Mouse (Mus musculus): ENCODE results near the gene Ncam1.
A peak's percentile ranks its signal among the peaks of the same experiment; 100 is the strongest.

Ncam1 gene

GRCm38 (mm10) chr9:49798806-49799205, at the start of gene Ncam1:
Gene Ncam1, minus strand, starts transcription at chr9:49798925.
- DNase-seq (ENCODE audit: low spot score in 2 of 2): peak; percentile 47 to 48

DNA sequence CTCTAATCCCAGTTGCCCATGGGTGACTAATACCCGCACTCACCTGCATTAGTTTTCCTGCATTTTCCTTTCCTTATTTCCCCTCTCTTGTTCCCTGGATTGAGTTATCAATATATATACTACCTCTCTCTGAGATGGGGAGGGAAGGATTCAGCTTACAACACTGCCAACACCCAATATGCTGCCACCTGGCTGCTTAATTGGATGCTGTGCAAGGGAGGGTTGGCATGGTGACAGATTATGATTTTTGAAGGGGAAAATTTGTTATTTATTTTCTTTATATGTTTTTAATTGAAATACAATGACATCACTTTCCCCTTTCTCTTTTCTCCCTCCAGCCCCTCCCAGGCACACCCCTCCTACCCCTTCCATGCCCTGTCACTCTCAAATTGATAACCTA, 35.3 kb upstream of the Ncam1 start:
- no peak for DNase-seq (ENCODE audit: low spot score in 2 of 2)

- DNase-seq (ENCODE audit: low spot score in 2 of 2): no peak
Observed at GRCm38 (mm10) chr9:49827671-49828070, 28.9 kb upstream of the Ncam1 start.

DNA sequence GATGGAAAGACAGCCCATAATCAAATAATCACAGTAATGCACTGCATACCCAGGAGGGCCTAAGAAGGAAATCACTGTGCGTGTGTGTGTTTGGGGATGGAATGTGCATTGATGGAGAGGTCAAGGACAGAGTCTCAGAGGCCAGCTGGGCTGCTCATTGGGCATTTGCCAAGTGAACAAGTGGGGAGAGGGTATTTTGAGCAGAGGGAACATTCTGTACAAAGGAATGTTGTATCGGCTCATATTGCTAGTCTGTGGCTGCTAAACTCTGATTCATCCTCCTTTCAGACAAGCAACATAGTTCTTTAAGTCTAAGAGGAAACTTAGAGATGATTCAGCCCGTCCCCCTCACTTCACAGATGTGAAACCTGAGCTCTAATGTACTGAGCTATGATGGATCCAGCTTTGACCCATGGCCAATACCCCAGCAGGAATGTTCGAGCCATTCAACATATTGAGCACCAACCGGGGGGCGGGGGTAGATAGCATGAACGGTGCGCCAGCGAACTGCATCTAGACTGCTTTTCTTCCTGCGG, 17.5 kb upstream of the Ncam1 start:
- DNase-seq (ENCODE audit: low spot score in 2 of 2): no peak

- no peak for DNase-seq (ENCODE audit: low spot score in 2 of 2)
Observed at GRCm38 (mm10) chr9:49814442-49814841, 15.7 kb upstream of the Ncam1 start.

GRCm38 (mm10) chr9:49803222-49803621, 4.5 kb upstream of the Ncam1 start:
- DNase-seq (ENCODE audit: low spot score in 2 of 2): no peak

GRCm38 (mm10) chr9:49797821-49798571, 729 bp downstream of the Ncam1 start:
- peak; percentile 8 to 31 for DNase-seq (ENCODE audit: low spot score in 2 of 2)

- peak in 1 of 2 experiments; percentile 1 for DNase-seq (ENCODE audit: low spot score in 2 of 2)
Observed at GRCm38 (mm10) chr9:49797508-49797820, 1.3 kb downstream of the Ncam1 start.

DNA sequence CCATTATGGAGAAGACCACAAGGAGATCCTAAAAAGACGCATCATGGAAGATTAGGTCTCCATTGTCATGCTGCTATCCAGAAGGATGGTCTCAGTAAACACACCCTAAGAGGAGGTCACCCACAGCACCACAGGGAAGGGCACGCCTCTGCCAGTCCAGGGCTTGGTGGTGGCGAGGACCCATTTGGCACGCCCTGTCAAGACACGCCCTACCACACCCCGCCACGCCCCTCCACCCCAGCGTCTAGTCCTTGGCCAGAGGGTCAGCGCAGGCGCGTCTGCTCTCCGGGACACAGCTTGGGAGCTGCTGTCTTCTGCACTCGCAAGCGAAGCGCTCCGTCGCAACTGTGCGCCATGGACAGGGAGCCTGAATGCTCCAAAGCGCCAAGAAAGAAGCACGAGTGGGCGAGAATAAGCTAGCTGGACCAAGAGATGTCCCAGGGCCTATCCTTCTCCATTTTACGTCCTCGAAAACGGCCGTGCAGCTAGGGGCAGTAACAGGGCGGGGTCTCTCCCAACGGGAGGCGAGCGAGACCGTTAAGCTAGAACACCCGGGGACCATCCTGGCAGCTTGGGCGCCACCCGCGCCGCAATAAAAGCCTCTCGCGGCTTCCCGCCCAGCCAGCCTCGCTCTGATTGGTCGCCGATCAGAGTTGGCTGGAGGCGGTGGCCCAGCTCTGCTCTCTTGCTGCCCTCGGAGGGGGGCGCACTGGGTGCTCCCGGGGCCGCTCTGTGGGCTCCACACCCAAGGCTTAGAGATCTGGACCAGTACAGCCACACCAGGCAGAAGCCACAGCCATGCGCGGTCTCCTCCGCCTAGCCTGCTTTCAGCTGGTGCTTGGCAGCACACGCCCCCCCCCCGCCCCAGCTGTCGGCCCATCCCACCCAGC, 1.9 kb downstream of the Ncam1 start:
- DNase-seq (ENCODE audit: low spot score in 2 of 2): peak in 1 of 2 experiments; percentile 19

DNA sequence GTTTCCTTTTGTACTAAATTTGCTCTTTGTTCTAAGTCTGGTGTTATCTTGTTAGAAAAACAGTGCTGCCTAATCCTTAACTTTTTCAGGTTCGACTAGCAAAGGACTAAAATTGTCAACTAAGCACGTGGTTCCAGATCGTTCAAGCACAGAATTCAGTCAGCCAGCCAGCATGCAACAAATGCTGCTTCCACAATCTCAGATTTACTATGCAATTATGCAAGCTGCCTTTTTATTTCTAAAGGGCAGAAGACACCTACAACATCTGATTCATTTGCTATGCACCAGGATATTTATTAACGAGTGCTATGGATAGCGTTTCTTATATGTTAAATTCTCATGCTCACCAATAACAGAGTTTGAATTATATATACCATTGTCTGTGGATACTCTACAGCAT, 2.8 kb downstream of the Ncam1 start:
- DNase-seq (ENCODE audit: low spot score in 2 of 2): no peak

GRCm38 (mm10) chr9:49793987-49794550, 4.7 kb downstream of the Ncam1 start:
- no peak for DNase-seq (ENCODE audit: low spot score in 2 of 2)

DNA sequence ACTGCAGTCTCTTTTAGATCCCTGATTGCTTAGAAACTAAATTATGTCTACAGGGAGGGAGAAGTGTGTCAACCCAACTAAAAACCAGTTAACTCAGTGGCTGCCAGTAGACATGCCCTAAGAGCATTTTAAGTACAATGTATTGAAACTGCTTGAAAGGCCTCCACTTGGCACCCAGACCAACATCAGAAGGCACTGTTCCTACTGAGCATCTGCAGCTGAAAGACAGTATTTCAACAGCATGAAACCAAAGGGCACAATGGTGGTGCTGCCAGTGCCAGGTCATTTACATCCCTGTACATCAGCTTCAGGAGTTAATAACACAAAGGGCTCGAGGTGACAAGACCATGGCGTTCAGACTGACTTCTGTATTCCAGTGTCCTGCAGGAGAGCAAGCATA, 5.5 kb downstream of the Ncam1 start:
- DNase-seq (ENCODE audit: low spot score in 2 of 2): no peak

GRCm38 (mm10) chr9:49792646-49793045, 6.1 kb downstream of the Ncam1 start:
- no peak for DNase-seq (ENCODE audit: low spot score in 2 of 2)

- DNase-seq (ENCODE audit: low spot score in 2 of 2): no peak
Observed at GRCm38 (mm10) chr9:49781016-49781772, 17.5 kb downstream of the Ncam1 start.

DNA sequence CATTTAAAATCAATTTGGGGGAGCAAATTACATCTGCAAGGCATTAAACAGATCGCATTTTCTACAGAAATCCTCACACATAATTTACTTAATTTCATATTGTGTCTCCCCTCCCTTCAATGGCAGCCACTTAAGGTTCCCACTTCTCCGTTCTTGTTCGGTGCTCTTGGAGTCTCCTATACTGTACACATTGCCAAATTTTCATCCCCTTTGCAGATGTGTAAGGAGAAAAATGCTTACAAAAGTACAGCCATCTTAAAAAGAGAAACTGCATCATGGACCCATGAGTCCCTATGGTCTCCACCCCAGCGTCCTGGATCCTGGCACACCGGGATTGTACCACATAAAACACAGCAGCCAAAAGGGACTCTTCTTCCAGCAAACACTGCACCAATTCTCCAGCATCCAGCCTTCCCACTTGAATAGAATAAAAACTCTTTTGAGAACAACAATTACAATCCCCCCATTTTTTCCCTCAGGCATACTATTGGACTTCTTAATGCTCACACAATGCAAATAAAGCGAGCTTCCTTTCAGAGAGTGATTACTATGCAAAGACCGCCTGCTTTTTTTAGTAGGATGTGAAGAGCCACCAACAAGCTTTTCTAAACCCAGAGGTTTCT, 21.6 kb downstream of the Ncam1 start:
- no peak for DNase-seq (ENCODE audit: low spot score in 2 of 2)

GRCm38 (mm10) chr9:49766634-49767033, 32.1 kb downstream of the Ncam1 start:
- no peak for DNase-seq (ENCODE audit: low spot score in 2 of 2)

- no peak for DNase-seq (ENCODE audit: low spot score in 2 of 2)
Observed at GRCm38 (mm10) chr9:49760571-49760970, 38.2 kb downstream of the Ncam1 start.

- DNase-seq (ENCODE audit: low spot score in 2 of 2): no peak
Observed at GRCm38 (mm10) chr9:49758436-49758835, 40.3 kb downstream of the Ncam1 start.

GRCm38 (mm10) chr9:49757986-49758385, 40.7 kb downstream of the Ncam1 start:
- DNase-seq (ENCODE audit: low spot score in 2 of 2): no peak

DNA sequence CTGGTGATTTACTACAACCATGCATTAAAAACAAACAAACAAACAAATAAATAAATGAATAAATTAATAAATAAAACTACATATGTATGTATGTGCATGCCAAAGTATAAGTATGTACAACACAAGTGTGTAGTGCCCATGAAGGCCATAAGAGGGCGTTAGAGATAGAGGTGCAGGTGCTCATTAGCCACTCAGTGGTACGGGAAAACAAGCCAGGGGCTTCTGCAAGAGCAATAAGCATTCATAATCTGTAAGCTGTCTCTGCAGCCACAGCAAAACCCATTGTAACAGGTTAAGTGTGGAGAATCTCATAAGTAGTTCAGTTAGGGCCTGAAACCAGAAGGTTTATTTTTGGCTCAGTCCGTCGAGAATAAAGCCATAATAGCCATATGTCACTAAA, 41.1 kb downstream of the Ncam1 start:
- DNase-seq (ENCODE audit: low spot score in 2 of 2): no peak

DNA sequence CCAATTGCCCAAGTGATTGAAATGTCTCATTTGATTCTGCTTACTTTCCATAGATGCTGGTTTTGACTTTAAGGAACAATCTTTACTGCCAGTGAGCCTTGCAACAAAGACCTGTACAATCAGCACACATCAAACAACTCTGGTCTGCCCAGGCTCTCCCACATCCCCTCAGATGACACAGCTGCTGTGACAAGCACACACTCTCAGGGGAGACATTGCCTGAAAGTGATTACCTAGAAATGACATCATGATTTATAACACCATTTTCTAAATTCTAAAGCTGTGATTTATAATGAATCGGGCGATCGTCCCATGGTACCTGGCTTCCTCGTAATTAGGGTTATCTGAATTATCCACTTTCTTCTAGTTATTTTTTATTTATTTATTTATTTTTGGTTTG, 42.0 kb downstream of the Ncam1 start:
- no peak for DNase-seq (ENCODE audit: low spot score in 2 of 2)
